Mouse (Mus musculus) lung, embryonic 16.5 days (tissue): ENCODE data around the gene Tmc8. TPM values are rescaled to one million over a fixed set of nuclear protein-coding genes. Genes with fewer than 3 reads are reported as not detected.

Experiments used
- ATAC-seq: fragments of 200-750 bp; cut with Nextera tagmentation; 2 replicates; pipeline ENCODE4 v1.8.0; 2017; ENCODE audit warnings: low read depth, mild to moderate bottlenecking, moderate library complexity
- H3K27ac ChIP-seq: fragments of 300-500 bp; sonication (generic); 2 replicates; pipeline ENCODE4 v1.5.1; 2014; ENCODE audit warnings: mild to moderate bottlenecking, control low read depth, low read length
- H3K27me3 ChIP-seq: fragments of 300-500 bp; sonication (generic); 2 replicates; pipeline ENCODE4 v1.6.1; 2014; ENCODE audit warnings: low read depth, low read length, mixed read lengths; ENCODE audit not compliant: control insufficient read depth, insufficient read depth
- H3K36me3 ChIP-seq: fragments of 300-500 bp; sonication (generic); 2 replicates; pipeline ENCODE4 v1.6.1; 2014; ENCODE audit warnings: low read length; ENCODE audit not compliant: control insufficient read depth, insufficient read depth
- H3K4me1 ChIP-seq: fragments of 300-500 bp; sonication (generic); replicated peaks from 2 replicates; pipeline ENCODE4 v1.6.1; 2014; ENCODE audit warnings: low read length, mixed read lengths; ENCODE audit not compliant: control insufficient read depth, insufficient read depth
- H3K4me2 ChIP-seq: fragments of 300-500 bp; sonication (generic); 2 replicates; pipeline ENCODE4 v1.6.1; 2014; ENCODE audit warnings: low read depth, low read length, control low read depth
- H3K4me3 ChIP-seq: fragments of 300-500 bp; sonication (generic); 2 replicates; pipeline ENCODE4 v1.5.1; 2014; ENCODE audit warnings: mild to moderate bottlenecking, low read length, control low read depth
- H3K9ac ChIP-seq: fragments of 300-500 bp; sonication (generic); 2 replicates; pipeline ENCODE4 v1.6.1; 2014; ENCODE audit warnings: low read length, control low read depth
- H3K9me3 ChIP-seq: fragments of 300-500 bp; sonication (generic); 2 replicates; pipeline ENCODE4 v1.6.1; 2016; ENCODE audit warnings: low read length; ENCODE audit not compliant: control insufficient read depth
- WGBS: fragments of 180-500 bp; shearing (Covaris S2); extraction: QIAGEN DNeasy Blood & Tissue Kit; methylation state at CpG from one replicate; pipeline ENCODE4 v1.1.7; 2014; 5-methylcytosine and 5-hydroxymethylcytosine counted together
- polyA plus RNA-seq: library from polyadenylated mRNA; unstranded; fragments of >200 nt; fragmentation: Nextera tagmentation; extraction: Ambion mirVana; gene quantifications from 2 replicates; pipeline ENCODE4 v1.2.1, GENCODE M21; 2015

Gene Tmc8
- polyA plus RNA-seq, 1 experiment from 2014 or later = 4.0 TPM

GRCm38 (mm10) chr11:117768725-117769682 lies 12.9 kb upstream of the Tmc8 start:
- 64% methylated on average over 20 of the region's 20 CpGs for WGBS
- Histone ChIP-seq H3K4me3 (no peak overlapping the region), H3K36me3 (no peaks in the 10 kb centered on the region; the same call in 1 of the 2 replicates), H3K9me3 (no peaks in the 10 kb centered on the region), H3K27me3 (no peaks in the 10 kb centered on the region), H3K9ac (no peak overlapping the region), H3K4me2 (no peak overlapping the region), H3K27ac (no peak overlapping the region), H3K4me1 (no peaks in the 10 kb centered on the region; the same call in 1 of the 2 replicates)
- ATAC-seq = no peak

GRCm38 (mm10) chr11:117769683-117770047 lies 12.2 kb upstream of the Tmc8 start:
- H3K4me1 ChIP-seq = no peaks in the 10 kb centered on the region; the same call in 1 of the 2 replicates
- H3K27me3 ChIP-seq = no peaks in the 10 kb centered on the region
- no peaks in the 10 kb centered on the region; the same call in 1 of the 2 replicates for H3K36me3 ChIP-seq
- H3K27ac ChIP-seq = no peak overlapping the region
- no peak overlapping the region for H3K4me3 ChIP-seq
- no peak for ATAC-seq
- H3K4me2 ChIP-seq = no peak overlapping the region
- 69% methylated on average over 7 of the region's 7 CpGs for whole genome bisulfite sequencing
- H3K9me3 ChIP-seq = no peaks in the 10 kb centered on the region
- H3K9ac ChIP-seq = no peak overlapping the region

- no peaks in the 10 kb centered on the region for H3K27me3 ChIP-seq
- no peaks in the 10 kb centered on the region; the same call in 1 of the 2 replicates for H3K4me1 ChIP-seq
- H3K27ac ChIP-seq = no peak overlapping the region
- no peak for ATAC-seq
- H3K36me3 ChIP-seq = no peaks in the 10 kb centered on the region
- no peak overlapping the region for H3K9ac ChIP-seq
- H3K4me3 ChIP-seq = no peak overlapping the region
- no peak overlapping the region for H3K4me2 ChIP-seq
- H3K9me3 ChIP-seq = no peaks in the 10 kb centered on the region
- WGBS = 75% methylated on average over 10 of the region's 10 CpGs
Measured at GRCm38 (mm10) chr11:117770407-117770806, 11.5 kb upstream of the Tmc8 start.

GRCm38 (mm10) chr11:117772352-117772751 lies 9.5 kb upstream of the Tmc8 start:
- Histone ChIP-seq H3K9me3 (no peaks in the 10 kb centered on the region), H3K27ac (no peak overlapping the region), H3K36me3 (no peaks in the 10 kb centered on the region), H3K4me3 (no peak overlapping the region), H3K4me1 (no peaks in the 10 kb centered on the region; the same call in 1 of the 2 replicates), H3K4me2 (no peak overlapping the region), H3K27me3 (no peaks in the 10 kb centered on the region), H3K9ac (no peak overlapping the region)
- 90% methylated on average over 7 of the region's 7 CpGs for WGBS
- no peak for ATAC-seq

GRCm38 (mm10) chr11:117774925-117775324 lies 7.0 kb upstream of the Tmc8 start:
- WGBS = 86% methylated on average over 10 of the region's 10 CpGs
- peaks cover 12% of the 10 kb centered on the region for H3K4me1 ChIP-seq
- no peak overlapping the region for H3K27ac ChIP-seq
- H3K36me3 ChIP-seq = no peaks in the 10 kb centered on the region
- no peak overlapping the region for H3K9ac ChIP-seq
- ATAC-seq = no peak
- H3K27me3 ChIP-seq = no peaks in the 10 kb centered on the region
- no peak overlapping the region for H3K4me3 ChIP-seq
- H3K9me3 ChIP-seq = no peaks in the 10 kb centered on the region
- H3K4me2 ChIP-seq = no peak overlapping the region

GRCm38 (mm10) chr11:117775540-117775939 lies 6.3 kb upstream of the Tmc8 start:
- H3K4me3 ChIP-seq = no peak overlapping the region
- 86% methylated on average over 13 of the region's 13 CpGs for WGBS
- ATAC-seq = no peak
- no peaks in the 10 kb centered on the region for H3K36me3 ChIP-seq
- no peak overlapping the region for H3K9ac ChIP-seq
- peaks cover 18% of the 10 kb centered on the region for H3K4me1 ChIP-seq
- H3K4me2 ChIP-seq = no peak overlapping the region
- H3K27me3 ChIP-seq = no peaks in the 10 kb centered on the region
- no peaks in the 10 kb centered on the region for H3K9me3 ChIP-seq
- H3K27ac ChIP-seq = no peak overlapping the region

- 91% methylated on average over 14 of the region's 14 CpGs for WGBS
Measured at GRCm38 (mm10) chr11:117776085-117776792, 5.6 kb upstream of the Tmc8 start.

GRCm38 (mm10) chr11:117777111-117777510 lies 4.8 kb upstream of the Tmc8 start:
- Histone ChIP-seq H3K4me3 (no peak overlapping the region), H3K9me3 (no peaks in the 10 kb centered on the region), H3K4me1 (peaks cover 34% of the 10 kb centered on the region), H3K36me3 (no peaks in the 10 kb centered on the region), H3K27ac (no peak overlapping the region), H3K4me2 (no peak overlapping the region), H3K27me3 (no peaks in the 10 kb centered on the region), H3K9ac (no peak overlapping the region)
- ATAC-seq = no peak
- WGBS = 85% methylated on average over 5 of the region's 5 CpGs

More at GRCm38 (mm10) chr11:117776085-117776792, 5.6 kb upstream of the Tmc8 start:
- no peaks in the 10 kb centered on the region for H3K9me3 ChIP-seq
- no peak overlapping the region for H3K9ac ChIP-seq
- no peak for ATAC-seq
- no peak overlapping the region for H3K4me3 ChIP-seq
- H3K4me2 ChIP-seq = no peak overlapping the region
- H3K36me3 ChIP-seq = no peaks in the 10 kb centered on the region
- H3K27ac ChIP-seq = no peak overlapping the region
- H3K4me1 ChIP-seq = peaks cover 25% of the 10 kb centered on the region
- no peaks in the 10 kb centered on the region for H3K27me3 ChIP-seq

GRCm38 (mm10) chr11:117778031-117778430 lies 3.8 kb upstream of the Tmc8 start:
- no peak for ATAC-seq
- no peak overlapping the region for H3K9ac ChIP-seq

More at GRCm38 (mm10) chr11:117778031-117778430, 3.8 kb upstream of the Tmc8 start:
- H3K27ac ChIP-seq = no peak overlapping the region
- H3K4me3 ChIP-seq = no peak overlapping the region
- H3K4me2 ChIP-seq = no peak overlapping the region
- peaks cover 36% of the 10 kb centered on the region for H3K4me1 ChIP-seq
- H3K9me3 ChIP-seq = no peaks in the 10 kb centered on the region
- H3K36me3 ChIP-seq = no peaks in the 10 kb centered on the region
- WGBS = 88% methylated on average over 11 of the region's 11 CpGs
- no peaks in the 10 kb centered on the region for H3K27me3 ChIP-seq
